Mouse (Mus musculus): Measurements from ENCODE around the gene Tespa1. TPM values are rescaled to one million over a fixed set of nuclear protein-coding genes. Genes with fewer than 3 reads are reported as not detected.
"Not testable (repeated sequence)": the region's sequence is repeated elsewhere in the genome, so short reads cannot be mapped to it uniquely, and the experiment has no call there.

The Tespa1 gene
- total RNA-seq (2021), result under 1 TPM; 0.66 to 0.77 TPM
- long read RNA-seq, experiment 1, result 0 reads
- long read RNA-seq, experiment 2, partial matches to known transcripts, result 0 of 1 reads
- long read RNA-seq, experiment 2, other reads (novel, unspliced or antisense), result 0 of 1 reads

DNA sequence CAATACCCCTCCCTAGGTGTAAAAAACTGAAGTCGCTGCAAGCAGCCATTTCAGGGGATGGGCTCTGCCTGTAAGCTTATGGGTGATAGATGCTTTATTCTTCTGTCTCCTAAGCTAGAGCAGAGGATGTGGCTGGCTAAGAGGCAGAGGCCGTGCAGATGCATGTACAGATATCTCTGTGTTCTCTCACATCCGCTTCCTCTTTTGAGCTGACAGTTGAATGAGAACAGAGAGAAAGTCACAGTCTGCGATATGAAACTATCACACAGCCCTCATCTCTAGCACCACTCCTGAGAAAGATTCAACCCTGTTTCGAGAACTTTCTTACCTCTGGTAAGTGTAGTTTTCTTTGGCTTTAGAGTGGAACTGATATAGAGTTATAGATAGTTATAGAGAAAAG, at the start of gene Tespa1:
Gene Tespa1 (plus strand): TSS at position 234 of the 400 bp plus-strand sequence.
- DNase-seq (ENCODE audit: low spot score in 2 of 2), result no peak

DNA sequence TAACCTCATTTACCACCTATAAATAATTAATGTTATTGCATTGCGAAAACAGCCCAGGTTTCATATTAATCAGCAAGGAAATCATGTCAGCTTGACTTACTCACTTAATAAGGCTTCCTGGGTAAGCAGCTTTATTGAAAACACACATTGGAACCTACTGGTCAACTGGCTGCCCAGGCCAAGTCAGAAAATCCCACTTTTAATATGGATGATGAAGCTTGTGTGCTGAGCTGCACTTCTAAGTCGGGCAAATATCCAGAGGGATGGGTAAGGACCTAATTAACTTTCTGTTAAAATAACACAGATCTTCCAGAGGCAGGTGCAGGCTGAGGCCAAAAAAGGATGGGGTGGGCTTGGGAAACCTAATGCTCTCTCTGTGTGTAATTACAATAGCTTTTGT, 46.9 kb upstream of the Tespa1 start:
- no peak for DNase-seq (ENCODE audit: low spot score in 2 of 2)

DNA sequence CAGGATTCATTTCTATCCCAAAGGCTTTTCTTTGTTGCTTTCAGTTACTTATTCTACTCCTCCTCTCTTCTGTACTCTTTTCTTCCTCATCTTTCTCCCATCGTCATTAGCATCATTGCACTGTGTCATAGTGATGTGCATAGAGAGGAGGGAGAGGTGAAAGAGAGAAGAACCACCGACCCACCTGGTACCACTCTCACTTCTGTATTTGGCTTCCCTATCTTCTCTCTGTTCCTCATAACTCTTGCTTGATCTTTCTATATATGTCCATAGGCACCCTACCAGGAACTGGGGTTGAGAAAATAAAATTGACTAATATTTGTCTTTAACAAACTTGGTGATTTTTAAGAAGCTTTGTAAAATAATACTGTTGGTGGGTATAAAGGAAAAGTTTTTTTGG, 46.2 kb upstream of the Tespa1 start:
- no peak for DNase-seq (ENCODE audit: low spot score in 2 of 2)

DNA sequence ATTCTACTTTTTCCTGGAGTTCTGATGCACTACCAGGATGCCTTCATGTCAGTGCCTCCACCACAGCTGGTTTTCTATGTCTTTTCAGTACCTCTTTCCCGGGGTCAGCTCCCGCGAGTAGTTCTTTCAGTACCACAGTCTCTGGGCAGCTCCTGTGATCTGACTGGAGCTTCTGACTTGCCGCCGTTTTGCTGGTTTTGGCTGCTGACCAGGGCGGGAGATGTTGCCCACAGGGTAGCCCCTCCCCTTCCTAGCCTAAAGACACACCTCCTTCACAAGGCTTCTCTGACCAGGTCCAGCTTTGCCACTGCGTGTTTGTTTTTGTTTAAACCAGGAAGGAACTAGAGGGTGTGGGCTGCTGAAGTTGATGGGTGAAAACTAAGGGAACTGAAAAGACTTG, 42.6 kb upstream of the Tespa1 start, which contains the start of gene Neurod4:
Gene Neurod4 (minus strand): TSS at position 175 of the 400 bp plus-strand sequence.
- DNase-seq (ENCODE audit: low spot score in 2 of 2), result no peak

GRCm38 (mm10) chr10:130281982-130282449, 40.7 kb upstream of the Tespa1 start:
- no peak for DNase-seq (ENCODE audit: low spot score in 2 of 2)

GRCm38 (mm10) chr10:130287201-130287600, 35.5 kb upstream of the Tespa1 start:
- DNase-seq (ENCODE audit: low spot score in 2 of 2), result no peak

GRCm38 (mm10) chr10:130288007-130288406, 34.7 kb upstream of the Tespa1 start:
- DNase-seq (ENCODE audit: low spot score in 2 of 2), result no peak

GRCm38 (mm10) chr10:130293741-130294408, 28.8 kb upstream of the Tespa1 start:
- no peak for DNase-seq (ENCODE audit: low spot score in 2 of 2)

- DNase-seq (ENCODE audit: low spot score in 2 of 2), result not testable (repeated sequence)
Measured at GRCm38 (mm10) chr10:130298748-130299147, 23.9 kb upstream of the Tespa1 start.

DNA sequence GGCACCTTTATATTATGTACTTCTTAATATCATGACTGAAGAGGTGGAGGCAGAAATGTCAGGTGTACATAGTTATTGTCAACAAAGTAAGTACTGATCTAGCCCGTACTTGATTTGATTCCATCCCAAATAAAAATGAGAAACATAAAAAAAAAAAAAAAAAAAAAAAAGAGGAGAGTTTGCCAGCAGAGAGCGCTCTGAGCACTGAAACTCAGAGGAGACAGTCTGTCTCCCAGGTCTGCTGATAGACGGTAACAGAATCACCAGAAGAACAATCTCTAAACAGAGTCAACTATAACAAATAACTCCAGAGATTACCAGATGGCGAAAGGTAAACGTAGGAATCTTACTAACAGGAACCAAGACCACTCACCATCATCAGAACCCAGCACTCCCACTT, 18.5 kb upstream of the Tespa1 start:
- not testable (repeated sequence) for DNase-seq (ENCODE audit: low spot score in 2 of 2)

GRCm38 (mm10) chr10:130311534-130312227, 11.0 kb upstream of the Tespa1 start:
- no peak for DNase-seq (ENCODE audit: low spot score in 2 of 2)

- DNase-seq (ENCODE audit: low spot score in 2 of 2), result no peak
Measured at GRCm38 (mm10) chr10:130313531-130313930, 9.1 kb upstream of the Tespa1 start.

GRCm38 (mm10) chr10:130314110-130314829, 8.4 kb upstream of the Tespa1 start:
- DNase-seq (ENCODE audit: low spot score in 2 of 2), result no peak

GRCm38 (mm10) chr10:130315846-130316245, 6.8 kb upstream of the Tespa1 start:
- DNase-seq (ENCODE audit: low spot score in 2 of 2), result no peak

DNA sequence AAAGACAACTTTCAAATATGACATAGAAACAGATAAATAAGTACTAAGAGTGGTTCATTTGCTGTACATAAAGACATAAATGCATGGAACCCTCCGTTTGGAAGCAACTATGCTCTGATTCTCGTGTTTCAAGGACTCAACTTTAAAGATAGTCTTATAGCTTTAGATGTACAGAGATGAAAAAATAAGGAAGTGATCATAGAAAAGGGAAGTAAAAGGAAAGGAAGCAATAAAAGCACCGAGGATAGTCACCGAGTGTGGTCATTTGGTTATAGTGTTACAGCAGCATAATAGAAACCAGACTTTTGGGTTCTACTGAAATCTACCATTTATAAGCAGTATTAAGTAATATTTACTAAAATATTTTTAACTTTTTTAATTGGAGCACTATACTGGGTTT, 4.0 kb upstream of the Tespa1 start:
- DNase-seq (ENCODE audit: low spot score in 2 of 2), result no peak

DNA sequence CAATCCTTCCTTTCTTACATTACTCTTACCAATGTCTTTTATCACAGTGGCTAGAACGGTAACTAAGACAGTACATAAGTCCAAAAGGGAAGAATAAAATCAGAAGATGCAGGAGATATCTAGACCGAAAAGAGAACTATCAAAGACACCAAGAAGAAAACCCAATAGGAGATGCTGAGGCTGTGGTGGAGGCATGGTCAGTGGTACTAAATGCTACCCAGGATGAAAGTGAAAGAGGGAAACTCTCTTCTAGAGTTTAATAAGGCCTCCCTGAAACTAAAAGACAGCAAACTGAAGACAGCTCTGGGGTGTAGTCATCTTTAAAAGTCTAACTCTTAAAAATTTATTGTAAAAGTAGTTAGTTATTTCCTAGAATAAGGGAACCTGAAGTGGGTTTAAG, 2.0 kb upstream of the Tespa1 start:
- DNase-seq (ENCODE audit: low spot score in 2 of 2), result no peak

GRCm38 (mm10) chr10:130322062-130322461, 608 bp upstream of the Tespa1 start:
- no peak for DNase-seq (ENCODE audit: low spot score in 2 of 2)

- no peak for DNase-seq (ENCODE audit: low spot score in 2 of 2)
Measured at GRCm38 (mm10) chr10:130324243-130324642, 1.6 kb downstream of the Tespa1 start.

- no peak for DNase-seq (ENCODE audit: low spot score in 2 of 2)
Measured at GRCm38 (mm10) chr10:130330711-130331110, 8.0 kb downstream of the Tespa1 start.

DNA sequence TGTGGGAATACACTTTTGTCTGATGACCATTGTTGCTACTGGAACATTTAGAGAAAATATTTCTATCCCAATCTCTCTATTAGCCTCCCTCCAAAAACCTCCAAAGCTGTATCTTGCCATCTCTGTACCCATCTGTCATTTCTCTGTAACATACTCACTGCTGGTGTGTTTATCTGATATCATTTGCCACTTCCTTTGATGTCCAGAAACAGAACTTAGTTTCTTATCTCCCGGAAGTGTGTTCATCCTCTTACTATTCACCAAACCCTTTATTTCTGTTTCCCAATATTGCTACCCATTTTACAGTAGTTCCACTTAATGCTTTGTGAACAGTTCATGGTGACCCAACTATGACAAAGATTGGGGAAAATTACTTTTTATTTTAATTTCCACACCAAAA, 13.7 kb downstream of the Tespa1 start:
- no peak for DNase-seq (ENCODE audit: low spot score in 2 of 2)

DNA sequence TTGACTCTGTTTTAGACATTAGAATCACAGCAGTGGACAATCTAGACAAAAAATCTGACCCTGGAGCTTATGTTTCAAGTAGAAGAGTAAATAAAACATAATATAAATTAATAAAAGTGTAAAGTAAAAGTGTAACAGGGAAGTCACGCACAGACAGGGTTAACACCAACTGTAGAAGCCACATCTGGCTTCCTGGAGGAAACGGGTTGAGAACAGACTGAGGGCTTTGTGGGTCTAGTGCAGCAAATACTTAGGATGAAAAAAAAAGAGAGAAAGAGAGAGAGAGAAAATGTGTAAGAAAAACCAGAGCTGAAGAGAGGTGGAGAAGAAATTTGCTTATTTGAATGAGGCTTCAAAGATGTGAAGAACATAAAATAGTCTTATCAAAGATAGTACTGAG, 14.9 kb downstream of the Tespa1 start:
- DNase-seq (ENCODE audit: low spot score in 2 of 2), result no peak

DNA sequence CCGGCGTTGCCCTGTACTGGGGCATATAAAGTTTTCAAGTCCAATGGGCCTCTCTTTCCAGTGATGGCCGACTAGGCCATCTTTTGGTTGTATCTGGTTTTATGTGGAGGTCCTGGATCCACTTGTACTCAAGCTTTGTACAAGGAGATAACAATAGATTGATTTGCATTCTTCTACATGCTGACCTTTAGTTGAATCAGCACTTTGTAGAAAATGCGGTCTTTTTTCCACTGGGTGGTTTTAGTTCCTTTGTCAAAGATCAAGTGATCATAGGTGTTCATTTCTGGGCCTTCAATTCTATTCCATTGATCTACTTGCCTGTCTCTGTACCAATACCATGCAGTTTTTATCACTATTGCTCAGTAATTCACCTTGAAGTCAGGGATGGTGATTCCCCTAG, 17.4 kb downstream of the Tespa1 start:
- not testable (repeated sequence) for DNase-seq (ENCODE audit: low spot score in 2 of 2)

All from adrenal gland, adult 18-20 months (tissue).